Comparison of ENCODE assay signal across 12 mouse cellular contexts in the genomic region with DNA sequence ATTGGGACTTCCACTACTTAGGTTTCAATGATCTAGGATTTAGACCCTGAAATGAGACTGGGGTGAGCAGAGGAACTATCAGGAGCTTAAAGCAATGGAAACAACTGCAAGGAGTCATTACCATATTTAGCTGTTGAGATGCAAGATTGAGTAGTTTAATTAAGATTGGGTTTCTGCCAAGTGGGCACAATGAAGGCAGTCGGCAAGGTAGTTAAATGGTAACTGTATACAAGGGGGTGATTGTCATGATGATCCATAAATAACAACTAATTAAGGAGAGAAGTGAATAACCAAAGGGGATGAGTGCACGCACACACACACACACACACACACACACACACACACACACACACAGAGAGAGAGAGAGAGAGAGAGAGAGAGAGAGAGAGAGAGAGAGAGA.
"Had no signal": no experiment of that assay in that cellular context is flagged by ENCODE, and none has a peak within 500 bp of the region (broad histone marks: within the 10 kb centered on the region; RNA-seq: fewer than 3 reads in every experiment).

No protein-coding gene starts in this region.

- H3K27ac ChIP-seq: limb, embryonic 13.5 days; liver, embryonic 14.5 days; midbrain, embryonic 12.5 days; neural tube, embryonic 12.5 days had no signal

- H3K36me3 ChIP-seq: limb, embryonic 13.5 days; midbrain, embryonic 12.5 days; neural tube, embryonic 12.5 days had no signal

- H3K4me3 ChIP-seq: limb, embryonic 13.5 days; midbrain, embryonic 12.5 days; myocyte; neural tube, embryonic 12.5 days had no signal

- H3K27me3 ChIP-seq: limb, embryonic 13.5 days; midbrain, embryonic 12.5 days; neural tube, embryonic 12.5 days had no signal

- H3K9ac ChIP-seq: limb, embryonic 13.5 days; liver, embryonic 14.5 days; midbrain, embryonic 12.5 days; neural tube, embryonic 12.5 days had no signal

- H3K4me1 ChIP-seq: limb, embryonic 13.5 days; midbrain, embryonic 12.5 days; neural tube, embryonic 12.5 days had no signal

- H3K4me2 ChIP-seq: limb, embryonic 13.5 days; midbrain, embryonic 12.5 days; neural tube, embryonic 12.5 days had no signal

- DNase-seq: kidney, postnatal 10 days; left cerebral cortex, postnatal 4 days; lung, adult 18-20 months; right cerebral cortex, postnatal 4 days; spleen, adult 18-20 months; thymus, adult 18-20 months; thymus, postnatal 14 days had no signal

- H3K9me3 ChIP-seq: limb, embryonic 13.5 days; midbrain, embryonic 12.5 days; neural tube, embryonic 12.5 days had no signal
